Mouse (Mus musculus) kidney, postnatal 0 days (tissue): Measurements from ENCODE around the gene Ccdc170. TPM values are rescaled to one million over a fixed set of nuclear protein-coding genes. Genes with fewer than 3 reads are reported as not detected.

ENCODE experiments used
- ATAC-seq: fragments of 200-750 bp; cut with Nextera tagmentation; replicated peaks from 2 replicates; pipeline ENCODE4 v1.8.0; 2017; ENCODE audit warnings: low read depth, moderate number of reproducible peaks, moderate TSS enrichment, moderate library complexity; ENCODE audit not compliant: low FRiP score
- DNase-seq: peaks from one replicate; pipeline ENCODE4 v3.0.0-alpha.2; 2016; ENCODE audit warnings: low spot score
- H3K27ac ChIP-seq: fragments of 300-500 bp; sonication (generic); 2 replicates; pipeline ENCODE4 v1.5.1; 2014; ENCODE audit warnings: mild to moderate bottlenecking
- H3K27me3 ChIP-seq: fragments of 300-500 bp; sonication (generic); 2 replicates; pipeline ENCODE4 v1.6.1; 2014; ENCODE audit warnings: low read length, mixed read lengths; ENCODE audit not compliant: insufficient read depth
- H3K36me3 ChIP-seq: fragments of 300-500 bp; sonication (generic); 2 replicates; pipeline ENCODE4 v1.6.1; 2014; ENCODE audit warnings: low read length, mixed read lengths; ENCODE audit not compliant: insufficient read depth
- H3K4me1 ChIP-seq: fragments of 300-500 bp; sonication (generic); replicated peaks from 2 replicates; pipeline ENCODE4 v1.6.1; 2014; ENCODE audit warnings: antibody characterized with exemption, low read length, mixed read lengths; ENCODE audit not compliant: insufficient read depth
- H3K4me2 ChIP-seq: fragments of 300-500 bp; sonication (generic); 2 replicates; pipeline ENCODE4 v1.6.1; 2014; ENCODE audit warnings: mild to moderate bottlenecking, low read length, moderate library complexity, mixed read lengths
- H3K4me3 ChIP-seq: fragments of 300-500 bp; sonication (generic); replicated peaks from 2 replicates; pipeline ENCODE4 v1.5.1; 2014; ENCODE audit warnings: low read depth, low read length
- H3K9ac ChIP-seq: fragments of 300-500 bp; sonication (generic); 2 replicates; pipeline ENCODE4 v1.6.1; 2014; ENCODE audit warnings: low read depth, low read length
- H3K9me3 ChIP-seq: fragments of 300-500 bp; sonication (generic); replicated peaks from 2 replicates; pipeline ENCODE4 v1.6.1; 2016; ENCODE audit warnings: low read length, inconsistent platforms, mixed read lengths
- CTCF ChIP-seq: IDR thresholded peaks from 2 replicates; pipeline ENCODE4 v1.5.1; 2016; ENCODE audit warnings: antibody characterized with exemption, low read depth, mild to moderate bottlenecking, moderate library complexity
- WGBS: fragments of 180-500 bp; shearing (Covaris S2); extraction: QIAGEN DNeasy Blood & Tissue Kit; methylation state at CpG from one replicate; pipeline ENCODE4 v1.1.7; 2014; 5-methylcytosine and 5-hydroxymethylcytosine counted together
- polyA plus RNA-seq: library from polyadenylated mRNA; unstranded; fragments of >200 nt; fragmentation: Nextera tagmentation; extraction: Ambion mirVana; gene quantifications from 2 replicates; pipeline ENCODE4 v1.2.1, GENCODE M21; 2015

Gene Ccdc170
- polyA plus RNA-seq, 1 experiment from 2014 or later: 1.0 TPM

- Histone ChIP-seq H3K9ac (no peak overlapping the region), H3K36me3 (no peaks in the 10 kb centered on the region), H3K27me3 (no peaks in the 10 kb centered on the region), H3K9me3 (no peaks in the 10 kb centered on the region), H3K4me1 (no peaks in the 10 kb centered on the region), H3K4me3 (no peak overlapping the region), H3K27ac (no peak overlapping the region), H3K4me2 (no peak overlapping the region)
- ATAC-seq (no peak), DNase-seq (no peak)
- TF ChIP-seq CTCF: no peak
- WGBS: 95% methylated on average over 1 of the region's 1 CpGs
Measured at GRCm38 (mm10) chr10:4483848-4484247, 1.5 kb downstream of the Ccdc170 start.

- no peaks in the 10 kb centered on the region for H3K4me1 ChIP-seq
- H3K4me2 ChIP-seq: no peak overlapping the region
- ATAC-seq (no peak), DNase-seq (no peak)
- H3K9ac ChIP-seq: no peak overlapping the region
- H3K9me3 ChIP-seq: no peaks in the 10 kb centered on the region
- no peak overlapping the region for H3K27ac ChIP-seq
- H3K27me3 ChIP-seq: no peaks in the 10 kb centered on the region
- WGBS: 66% methylated on average over 9 of the region's 9 CpGs
- H3K4me3 ChIP-seq: no peak overlapping the region
- H3K36me3 ChIP-seq: no peaks in the 10 kb centered on the region
- TF ChIP-seq CTCF: no peak
Measured at GRCm38 (mm10) chr10:4484986-4485385, 2.7 kb downstream of the Ccdc170 start.

GRCm38 (mm10) chr10:4489865-4490264 is 7.6 kb downstream of the Ccdc170 start:
- Histone ChIP-seq H3K4me1 (no peaks in the 10 kb centered on the region), H3K4me2 (no peak overlapping the region), H3K9ac (no peak overlapping the region), H3K27ac (peak overlapping the region; percentile 68), H3K27me3 (no peaks in the 10 kb centered on the region), H3K4me3 (no peak overlapping the region), H3K36me3 (no peaks in the 10 kb centered on the region), H3K9me3 (no peaks in the 10 kb centered on the region)
- DNase-seq (no peak), ATAC-seq (no peak)
- TF ChIP-seq CTCF: no peak
- WGBS: 71% methylated on average over 5 of the region's 5 CpGs

GRCm38 (mm10) chr10:4491281-4491680 is 9.0 kb downstream of the Ccdc170 start:
- no peak overlapping the region for H3K4me3 ChIP-seq
- H3K27ac ChIP-seq: no peak overlapping the region
- ATAC-seq (no peak), DNase-seq (no peak)
- no peaks in the 10 kb centered on the region for H3K27me3 ChIP-seq
- H3K4me2 ChIP-seq: no peak overlapping the region
- H3K4me1 ChIP-seq: no peaks in the 10 kb centered on the region
- WGBS: 38% methylated on average over 2 of the region's 3 CpGs
- H3K36me3 ChIP-seq: no peaks in the 10 kb centered on the region
- H3K9ac ChIP-seq: no peak overlapping the region
- no peaks in the 10 kb centered on the region for H3K9me3 ChIP-seq
- TF ChIP-seq CTCF: no peak

GRCm38 (mm10) chr10:4492045-4492444 is 9.7 kb downstream of the Ccdc170 start:
- no peak overlapping the region for H3K9ac ChIP-seq
- H3K27me3 ChIP-seq: no peaks in the 10 kb centered on the region
- no peak overlapping the region for H3K27ac ChIP-seq
- no peaks in the 10 kb centered on the region for H3K36me3 ChIP-seq
- no peak for TF ChIP-seq CTCF
- no peaks in the 10 kb centered on the region for H3K4me1 ChIP-seq
- no peaks in the 10 kb centered on the region for H3K9me3 ChIP-seq
- no peak overlapping the region for H3K4me2 ChIP-seq
- ATAC-seq (no peak), DNase-seq (no peak)
- 50% methylated on average over 1 of the region's 1 CpGs for WGBS
- H3K4me3 ChIP-seq: no peak overlapping the region

- no peaks in the 10 kb centered on the region for H3K4me1 ChIP-seq
- no peak overlapping the region for H3K4me2 ChIP-seq
- H3K9ac ChIP-seq: no peak overlapping the region
- 20% methylated on average over 4 of the region's 4 CpGs for WGBS
- ATAC-seq (0 out of 2 replicates have a peak, but pooled peaks have one; percentile 29), DNase-seq (no peak)
- no peaks in the 10 kb centered on the region for H3K36me3 ChIP-seq
- no peak overlapping the region for H3K4me3 ChIP-seq
- no peak for TF ChIP-seq CTCF
- H3K27ac ChIP-seq: no peak overlapping the region
- H3K9me3 ChIP-seq: no peaks in the 10 kb centered on the region
- no peaks in the 10 kb centered on the region for H3K27me3 ChIP-seq
Measured at GRCm38 (mm10) chr10:4492909-4493308, 10.6 kb downstream of the Ccdc170 start.

- Histone ChIP-seq H3K27me3 (no peaks in the 10 kb centered on the region), H3K36me3 (no peaks in the 10 kb centered on the region), H3K27ac (no peak overlapping the region), H3K4me3 (no peak overlapping the region), H3K9me3 (no peaks in the 10 kb centered on the region), H3K9ac (no peak overlapping the region), H3K4me1 (no peaks in the 10 kb centered on the region), H3K4me2 (no peak overlapping the region)
- 52% methylated on average over 8 of the region's 8 CpGs for WGBS
- peak; percentile 73 for DNase-seq
- no peak for ATAC-seq
- no peak for TF ChIP-seq CTCF
Measured at GRCm38 (mm10) chr10:4503251-4503650, 20.9 kb downstream of the Ccdc170 start.
